Mouse (Mus musculus) adrenal gland, postnatal 36 days (tissue): ENCODE data around the gene Adgrg4. TPM values are rescaled to one million over a fixed set of nuclear protein-coding genes. Genes with fewer than 3 reads are reported as not detected.
A peak's percentile ranks its signal among the peaks of the same experiment; 100 is the strongest.

Source experiments
- DNase-seq, 2 experiments: peaks; one replicate each; pipeline ENCODE4 v3.0.0; 2021; ENCODE audit warnings: mixed read lengths in 1 of 2
- long read RNA-seq, 2 experiments: library from polyadenylated mRNA; stranded (forward); transcript quantifications; one replicate each; pipeline ENCODE4 v2.0.0; 2021; ENCODE audit warnings: borderline sequencing depth in 2 of 2
- total RNA-seq, 2 experiments: library from RNA; stranded (reverse); gene quantifications; 2 replicates each; pipeline ENCODE4 v1.2.3; 2021

Gene Adgrg4
- not detected for total RNA-seq
- long read RNA-seq, experiment 1, result 0 reads
- long read RNA-seq, experiment 2, result 0 reads

DNA sequence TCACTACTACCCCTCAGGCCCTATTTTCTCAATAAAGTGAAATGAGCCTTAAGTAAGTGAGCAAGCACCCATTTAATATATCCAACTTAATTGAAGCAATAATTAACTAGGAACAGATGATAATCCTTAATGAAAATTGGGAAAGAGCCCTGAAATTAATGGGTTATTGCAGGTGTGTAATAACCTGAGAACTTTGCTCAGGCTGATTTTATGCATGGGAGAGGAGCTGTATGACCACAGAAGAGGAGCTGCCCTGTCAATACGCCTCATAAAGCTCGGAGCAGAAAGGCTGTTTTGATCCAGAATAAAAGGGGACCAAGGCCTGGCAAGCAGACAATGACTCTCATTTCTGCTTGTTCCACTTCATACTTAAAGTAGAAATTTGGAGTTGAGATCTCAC is at the start of gene Adgrg4:
Adgrg4 (plus strand) TSS at position 301 of the 400 bp plus-strand sequence.
- no peak for DNase-seq

DNA sequence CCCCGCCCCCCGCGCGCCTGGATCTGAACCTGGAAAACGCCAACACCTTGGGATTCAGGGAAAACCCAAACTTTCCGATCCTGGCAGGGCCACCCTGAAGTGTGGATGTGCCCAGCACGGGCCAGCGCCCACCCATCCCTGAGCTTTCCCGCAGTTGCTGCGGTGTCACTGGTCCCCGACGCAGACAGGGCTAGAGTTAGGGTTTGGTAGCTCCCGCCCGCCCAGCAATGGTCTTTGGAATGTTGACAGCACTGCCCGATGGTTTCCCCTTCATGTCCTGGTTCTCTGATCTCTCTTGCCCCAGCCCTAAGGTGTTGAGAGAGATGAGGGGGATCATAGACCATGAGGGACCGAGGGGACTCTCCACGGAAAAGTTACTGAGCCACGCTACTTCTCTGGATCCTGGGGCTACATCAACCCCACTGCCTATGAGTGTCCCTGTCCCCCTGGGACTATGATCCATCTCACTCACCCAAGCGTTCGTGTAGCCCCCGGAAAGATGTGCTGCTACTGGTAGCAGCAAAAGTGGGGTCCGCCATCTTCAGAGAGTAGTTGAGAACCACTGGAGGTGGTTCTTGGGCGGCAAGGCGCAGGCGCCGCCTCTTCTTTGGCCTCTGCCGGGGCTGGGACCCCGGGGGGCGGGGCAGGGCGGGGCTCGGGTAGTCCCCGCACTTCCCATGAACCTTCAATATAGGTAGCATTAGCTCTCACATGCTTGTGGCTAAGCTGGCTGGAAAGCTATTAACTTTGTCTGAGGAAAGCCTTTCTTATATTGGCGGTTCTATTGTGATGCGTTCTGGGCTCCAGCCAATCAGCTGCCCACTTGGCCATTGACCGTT is 48.0 kb upstream of the Adgrg4 start, which contains the start of gene Map7d3:
Map7d3 (minus strand) TSS at position 562 of the 839 bp plus-strand sequence.
- DNase-seq, result peak; percentile 27 to 58

DNA sequence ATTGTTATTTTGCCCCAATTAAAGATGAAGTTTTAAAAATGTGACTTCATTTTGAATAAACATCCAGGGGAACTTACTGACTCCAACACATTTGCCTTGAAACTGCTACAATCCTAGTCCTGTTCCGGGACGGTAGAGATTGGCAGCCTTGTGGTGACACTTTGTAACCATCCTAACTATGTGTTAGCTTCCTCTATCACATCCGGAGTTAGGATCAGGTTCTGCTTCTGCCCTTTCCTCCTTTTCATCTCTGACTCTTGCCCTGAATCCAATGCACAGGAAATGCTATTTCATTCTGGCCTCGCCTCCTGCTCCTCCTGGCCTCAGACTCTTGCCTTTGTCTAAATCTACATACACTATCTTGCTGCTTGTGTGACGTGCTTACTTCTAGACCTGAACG is 42.5 kb upstream of the Adgrg4 start:
- DNase-seq, result no peak

DNA sequence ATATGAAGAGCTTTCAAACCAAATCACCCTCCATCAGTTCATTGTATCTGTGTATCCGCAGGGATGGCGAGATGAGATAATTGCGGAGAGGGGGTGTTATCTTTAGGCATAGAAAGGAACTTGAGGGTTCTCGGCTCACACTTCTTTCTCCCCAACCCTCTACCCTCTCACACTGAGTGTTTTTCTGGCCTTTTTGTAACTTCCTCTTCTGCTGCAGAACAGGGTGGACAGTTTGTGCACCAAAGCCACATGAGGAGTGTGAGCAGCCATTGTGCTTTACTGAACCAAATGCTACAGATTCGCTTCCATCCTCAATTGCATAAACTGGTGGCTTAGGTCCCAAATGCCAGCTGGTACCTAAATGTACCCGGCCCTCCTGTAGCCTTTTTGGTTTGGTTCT is 34.1 kb upstream of the Adgrg4 start:
- no peak for DNase-seq

DNA sequence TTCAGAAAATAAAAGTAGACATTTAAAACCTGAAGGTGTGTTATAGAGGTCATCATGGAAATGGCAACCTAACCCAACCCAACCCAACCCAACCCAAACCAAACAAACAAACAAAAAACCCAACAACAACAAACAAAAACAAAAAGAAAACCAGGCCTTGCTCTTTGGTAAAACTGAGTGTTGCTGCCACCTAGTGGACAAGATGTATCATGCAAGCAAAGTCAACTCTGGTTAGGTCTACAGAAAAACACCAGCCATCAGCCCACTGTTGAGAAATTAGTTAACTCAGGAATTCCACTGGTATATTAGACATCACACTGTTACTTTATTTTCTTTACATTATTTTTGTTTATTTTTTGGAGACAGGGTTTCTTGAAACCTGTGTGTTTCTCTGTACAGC is 30.6 kb upstream of the Adgrg4 start:
- peak; percentile 5 to 19 for DNase-seq

DNA sequence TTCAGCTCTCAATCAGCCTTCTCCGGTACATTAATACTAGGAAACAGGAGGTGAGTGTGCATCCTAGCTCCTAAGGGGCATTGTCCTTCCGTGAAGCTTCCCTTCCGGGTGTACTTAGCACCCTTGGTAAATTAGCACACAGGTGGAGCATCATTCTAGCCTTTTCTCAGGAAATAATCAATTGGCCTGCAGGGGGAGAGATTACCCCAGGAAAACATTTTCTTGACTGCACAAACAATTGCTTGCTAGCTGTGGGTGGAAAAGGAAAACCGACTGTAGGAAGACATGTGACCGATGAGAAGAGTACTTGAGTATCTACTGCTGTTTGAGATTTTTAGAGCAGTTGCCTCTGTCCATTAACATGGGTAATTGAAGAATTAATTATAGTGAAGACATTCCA is 28.7 kb upstream of the Adgrg4 start:
- no peak for DNase-seq

DNA sequence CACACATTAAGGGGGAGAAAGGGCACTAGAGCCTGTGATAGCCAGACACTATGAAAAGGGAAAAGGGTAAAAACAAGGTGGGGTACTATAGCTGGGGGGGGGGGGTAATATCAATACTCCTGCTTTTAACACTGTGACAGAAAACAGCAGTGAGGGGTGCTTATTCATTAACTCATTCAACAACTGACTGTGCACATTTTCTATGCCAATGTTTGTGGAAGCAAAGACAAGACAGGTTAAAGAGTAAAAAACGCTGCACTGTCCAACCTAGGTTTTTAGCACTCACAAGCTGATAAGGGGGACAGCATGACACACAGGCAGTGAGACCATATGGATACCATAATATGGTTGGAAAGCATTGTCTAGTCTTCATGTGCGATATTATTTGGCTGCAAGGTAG is 142.9 kb downstream of the Adgrg4 start:
- DNase-seq, result no peak

DNA sequence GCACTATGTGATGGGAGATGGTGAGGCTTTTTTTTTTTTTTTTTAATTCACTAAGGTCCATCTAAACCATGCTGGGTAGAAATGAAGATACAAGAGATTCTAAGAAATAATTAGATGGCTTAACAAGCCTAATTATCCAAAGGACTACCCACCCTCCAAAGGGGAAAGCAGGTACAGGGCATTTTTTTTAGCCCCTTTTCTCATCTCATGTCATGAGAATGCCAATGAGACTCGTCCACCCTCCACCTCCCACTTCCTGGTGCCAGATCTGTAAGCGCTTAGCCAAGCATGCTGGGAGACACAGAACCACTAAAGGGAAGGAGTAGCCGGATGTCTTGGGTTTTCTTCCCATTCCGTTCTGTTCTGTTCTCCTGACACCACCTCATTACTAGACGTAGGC is 172.8 kb downstream of the Adgrg4 start, which contains the start of gene Brs3:
Brs3 (plus strand) TSS at position 301 of the 400 bp plus-strand sequence.
- no peak for DNase-seq

DNA sequence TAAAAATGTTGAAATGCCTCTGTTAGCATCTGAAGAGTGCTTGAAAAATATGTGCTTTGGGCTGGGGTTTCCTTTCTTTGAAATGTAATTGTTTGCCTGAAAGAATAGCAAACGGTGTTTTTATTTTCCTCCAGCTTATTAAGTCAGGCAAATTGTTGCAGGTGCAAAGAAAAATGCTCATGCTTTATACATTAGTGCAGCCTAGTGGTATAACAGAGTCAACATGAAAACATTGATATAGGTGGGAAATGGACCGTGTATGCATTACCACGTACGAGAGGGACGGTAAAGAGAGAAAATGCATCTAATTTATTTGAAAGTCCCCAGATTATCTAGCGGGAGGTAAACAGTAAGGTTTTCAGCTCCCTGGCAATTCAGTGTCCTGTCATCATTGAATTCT is 173.9 kb downstream of the Adgrg4 start:
- no peak for DNase-seq

Other genes with a start within 250 kb of the Adgrg4 start
- 10 to 100 TPM; 37.4 to 73.8 TPM for gene Fhl1, start 138.4 kb upstream of the Adgrg4 start, total RNA-seq
- gene Map7d3, start 47.8 kb upstream of the Adgrg4 start, total RNA-seq, result 1 to 10 TPM; 1.4 to 2.6 TPM
- gene Brs3, start 172.9 kb downstream of the Adgrg4 start, total RNA-seq, result not detected
- gene Htatsf1, start 183.4 kb downstream of the Adgrg4 start, total RNA-seq, result 10 to 100 TPM; 43.2 to 48.8 TPM
- gene Vgll1, start 217.9 kb downstream of the Adgrg4 start, total RNA-seq, result not detected